Mouse (Mus musculus) left cerebral cortex, adult 9 months (tissue): Measurements from ENCODE around the gene Omp.
A peak's percentile ranks its signal among the peaks of the same experiment; 100 is the strongest.

Experiments used
- DNase-seq, 2 experiments: peaks; one replicate each; pipeline ENCODE4 v3.0.0; 2022; ENCODE audit warnings: low spot score in 2 of 2

Omp gene

DNA sequence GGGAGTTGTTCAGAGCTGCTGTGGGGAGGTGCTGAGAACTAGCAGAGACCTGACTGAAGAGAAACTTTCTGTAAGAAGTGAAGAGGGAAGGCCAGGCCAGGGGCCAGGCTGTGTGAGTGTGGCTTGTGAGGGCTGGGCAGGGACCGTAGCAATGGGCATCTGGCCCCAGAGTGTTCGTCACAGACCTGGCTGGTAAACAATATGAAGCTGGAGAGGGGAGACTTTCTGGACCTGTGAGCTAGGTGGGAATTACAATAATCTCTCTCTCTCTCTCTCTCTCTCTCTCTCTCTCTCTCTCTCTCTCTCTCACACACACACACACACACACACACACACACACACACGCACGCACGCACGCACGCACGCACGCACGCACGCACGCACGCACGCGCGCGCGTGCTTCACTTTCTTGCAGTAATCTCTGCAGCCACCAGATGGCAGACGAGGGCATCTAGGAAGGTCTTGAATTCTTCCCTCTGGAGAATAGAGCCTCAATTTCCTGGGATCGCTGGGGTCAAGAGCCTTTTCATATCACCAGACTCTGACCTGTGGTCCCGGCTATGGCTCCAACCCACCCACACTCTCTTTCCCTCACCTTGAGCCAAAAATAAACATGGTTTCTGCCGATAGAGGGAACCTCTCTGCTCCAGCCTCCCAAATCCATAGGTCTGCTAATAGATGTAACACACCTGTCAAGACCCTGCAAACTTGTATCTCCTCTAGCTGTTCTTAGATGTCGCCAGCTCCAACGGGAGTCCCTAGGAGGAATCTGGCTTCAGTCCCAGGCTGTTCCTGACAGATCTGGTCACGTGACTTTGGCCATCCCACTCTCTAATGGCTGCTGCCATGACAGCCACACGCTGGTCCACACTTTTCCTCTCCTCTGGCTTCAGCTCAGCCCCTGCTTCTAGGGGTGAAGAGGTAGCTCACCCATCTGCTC is 42.0 kb downstream of the Omp start:
- peak in 1 of 2 experiments; percentile 87 for DNase-seq

- no peak for DNase-seq
Observed at GRCm38 (mm10) chr7:98102488-98102887, 42.8 kb downstream of the Omp start.

- no peak for DNase-seq
Observed at GRCm38 (mm10) chr7:98097557-98097956, 47.7 kb downstream of the Omp start.

DNA sequence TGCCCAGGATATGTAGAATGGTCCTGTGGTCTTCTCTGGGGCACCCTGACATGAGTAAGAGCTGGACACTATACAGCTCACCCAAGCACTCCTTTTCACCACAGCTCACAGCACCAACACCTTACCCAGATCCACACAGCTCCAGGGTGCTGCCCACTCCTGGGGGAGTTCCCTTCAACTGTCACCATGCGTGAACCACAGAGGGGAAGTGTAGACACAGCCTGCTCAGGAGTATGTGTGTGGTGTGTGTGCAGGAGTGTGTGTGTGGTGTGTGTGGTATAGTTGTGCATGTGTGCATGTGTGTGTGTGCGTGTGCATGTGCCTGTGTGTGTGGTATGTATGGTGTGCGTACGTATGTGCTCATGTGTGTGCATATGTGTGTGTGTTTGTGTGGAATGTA is 49.5 kb downstream of the Omp start:
- DNase-seq = no peak
